Mouse (Mus musculus) spleen, adult 2 months (tissue): ENCODE results near the gene Tubb2a. TPM values are rescaled to one million over a fixed set of nuclear protein-coding genes. Genes with fewer than 3 reads are reported as not detected.

Source experiments
- DNase-seq, 2 experiments: peaks; one replicate each; pipeline versions ENCODE4 v3.0.0 to v3.0.0-alpha.2; 2012 to 2021; ENCODE audit warnings: low spot score in 2 of 2, low read depth in 1 of 2
- H3K27ac ChIP-seq: fragments of 200-500 bp; 2 replicates; pipeline ENCODE4 v1.5.1; 2012; ENCODE audit warnings: low read length, inconsistent platforms; ENCODE audit not compliant: insufficient read depth
- H3K27me3 ChIP-seq: fragments of 200-500 bp; 2 replicates; pipeline ENCODE4 v1.6.1; 2012; ENCODE audit warnings: mild to moderate bottlenecking, moderate library complexity, low read length, inconsistent platforms; ENCODE audit not compliant: control insufficient read depth, insufficient read depth
- H3K36me3 ChIP-seq: fragments of 200-500 bp; 2 replicates; pipeline ENCODE4 v1.6.1; 2012; ENCODE audit warnings: mild to moderate bottlenecking, low read length, inconsistent platforms; ENCODE audit not compliant: control insufficient read depth, insufficient read depth
- H3K4me1 ChIP-seq: fragments of 200-500 bp; 2 replicates; pipeline ENCODE4 v1.6.1; 2011; ENCODE audit warnings: inconsistent platforms; ENCODE audit not compliant: control insufficient read depth, insufficient read depth, insufficient read length
- H3K4me3 ChIP-seq: fragments of 200-500 bp; 2 replicates; pipeline ENCODE4 v1.5.1; 2011; ENCODE audit warnings: mild to moderate bottlenecking, inconsistent platforms; ENCODE audit not compliant: insufficient read depth, insufficient read length; ENCODE audit errors: extremely low read depth
- CTCF ChIP-seq: fragments of 200-500 bp; IDR thresholded peaks from 2 replicates; pipeline ENCODE4 v1.5.1; 2011; ENCODE audit warnings: mild to moderate bottlenecking, inconsistent platforms; ENCODE audit not compliant: insufficient read depth, insufficient read length, insufficient replicate concordance; ENCODE audit errors: extremely low read depth
- POLR2A ChIP-seq: fragments of 200-500 bp; IDR thresholded peaks from 2 replicates; pipeline ENCODE4 v1.6.1; 2011; ENCODE audit warnings: low read depth, low read length, inconsistent platforms
- WGBS: fragments of 180-500 bp; shearing (Covaris S2); methylation state at CpG from one replicate; pipeline ENCODE4 v1.1.7; 2018; 5-methylcytosine and 5-hydroxymethylcytosine counted together
- polyA plus RNA-seq: library from polyadenylated mRNA; depleted of rRNA; stranded (reverse); fragments of >200 nt; gene quantifications from 2 replicates; pipeline ENCODE4 v1.2.3, GENCODE M21; 2012

Gene Tubb2a
- polyA plus RNA-seq, 1 experiment = 89.5 TPM

DNA sequence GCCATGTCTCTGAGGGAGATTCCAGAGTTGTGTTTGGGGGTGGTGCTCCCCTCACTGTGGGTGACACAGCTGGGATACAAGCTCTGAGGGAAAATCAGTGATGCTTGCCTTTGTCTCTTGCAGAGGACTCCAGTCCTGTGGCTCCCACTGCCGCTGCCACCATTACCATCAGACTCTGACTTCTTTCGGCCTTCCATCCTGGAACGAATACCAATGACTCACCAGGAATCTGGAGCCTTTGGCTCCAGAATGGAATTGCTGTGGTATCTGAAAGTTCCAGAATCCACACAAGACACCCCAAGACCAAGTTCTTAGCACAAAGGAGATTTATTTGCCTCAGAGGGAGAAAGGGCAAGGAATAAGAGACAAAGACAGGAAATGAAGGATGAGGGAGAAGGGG, 35.3 kb upstream of the Tubb2a start:
- H3K27me3 ChIP-seq = no peaks in the 10 kb centered on the region
- H3K4me3 ChIP-seq = no peak overlapping the region
- H3K4me1 ChIP-seq = no peaks in the 10 kb centered on the region
- TF ChIP-seq CTCF (no peak), POLR2A (no peak)
- no peak for DNase-seq
- no peak overlapping the region for H3K27ac ChIP-seq
- no peaks in the 10 kb centered on the region for H3K36me3 ChIP-seq
- 92% methylated on average over 3 of the region's 3 CpGs for WGBS

DNA sequence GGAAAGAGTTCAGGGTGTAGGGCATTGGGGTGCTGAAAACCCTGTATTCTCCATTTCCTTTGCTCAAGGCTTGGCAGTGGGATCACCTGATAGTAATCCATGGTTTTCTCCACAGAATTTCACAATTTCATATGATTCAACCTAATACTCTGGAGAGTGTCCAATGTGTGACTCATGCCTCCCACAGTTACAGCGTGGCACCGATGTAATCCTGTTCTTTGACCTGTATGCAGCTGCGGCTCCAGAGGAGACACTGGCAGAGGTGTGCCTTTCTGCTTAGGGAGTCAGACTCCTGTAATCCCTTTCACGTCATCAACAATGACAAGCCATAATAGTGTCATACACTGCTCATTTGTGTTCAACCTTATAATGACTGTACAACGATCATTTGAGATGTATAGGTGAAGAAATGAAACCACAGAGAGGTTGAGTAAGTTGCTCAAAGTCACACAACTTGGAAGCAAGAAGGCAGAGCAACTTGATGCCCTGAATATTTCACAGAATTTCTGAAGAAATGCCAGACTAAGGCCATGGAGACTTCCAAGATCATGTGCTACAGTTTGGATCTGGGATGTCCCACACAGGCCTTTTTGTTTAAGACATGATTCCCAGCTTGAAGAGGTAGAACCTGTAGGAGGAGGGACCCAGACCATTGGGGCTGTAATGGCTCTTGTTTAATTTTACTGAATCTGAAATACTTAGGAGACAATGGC, 34.7 kb upstream of the Tubb2a start:
- Histone ChIP-seq H3K4me3 (no peak overlapping the region), H3K36me3 (no peaks in the 10 kb centered on the region), H3K27ac (no peak overlapping the region), H3K4me1 (no peaks in the 10 kb centered on the region), H3K27me3 (no peaks in the 10 kb centered on the region)
- TF ChIP-seq POLR2A (no peak), CTCF (no peak)
- DNase-seq = no peak
- WGBS = 90% methylated on average over 5 of the region's 5 CpGs

DNA sequence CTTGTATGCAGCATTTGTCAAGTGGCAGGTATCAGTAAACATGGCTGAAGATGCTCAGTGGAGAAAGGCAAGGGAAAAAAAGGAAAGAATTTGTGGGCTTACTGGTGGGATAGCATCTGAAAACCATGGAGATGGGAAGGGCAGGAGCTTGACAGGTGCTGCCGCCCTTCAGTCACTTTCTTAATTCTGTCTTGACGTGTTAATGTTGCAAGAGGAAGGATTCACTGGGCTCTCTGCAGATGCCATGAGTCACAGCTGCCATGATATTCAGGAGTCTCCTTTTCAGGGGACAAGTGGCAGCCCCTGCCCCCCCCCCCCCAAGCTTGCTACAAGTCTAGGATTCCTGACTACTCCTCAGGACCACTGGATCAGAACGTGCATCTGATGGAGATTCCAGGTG, 34.1 kb upstream of the Tubb2a start:
- no peak for DNase-seq
- TF ChIP-seq CTCF = no peak
- TF ChIP-seq POLR2A = no peak
- 90% methylated on average over 3 of the region's 3 CpGs for WGBS
- no peaks in the 10 kb centered on the region for H3K4me1 ChIP-seq
- H3K27me3 ChIP-seq = no peaks in the 10 kb centered on the region
- no peak overlapping the region for H3K4me3 ChIP-seq
- no peaks in the 10 kb centered on the region for H3K36me3 ChIP-seq
- no peak overlapping the region for H3K27ac ChIP-seq

DNA sequence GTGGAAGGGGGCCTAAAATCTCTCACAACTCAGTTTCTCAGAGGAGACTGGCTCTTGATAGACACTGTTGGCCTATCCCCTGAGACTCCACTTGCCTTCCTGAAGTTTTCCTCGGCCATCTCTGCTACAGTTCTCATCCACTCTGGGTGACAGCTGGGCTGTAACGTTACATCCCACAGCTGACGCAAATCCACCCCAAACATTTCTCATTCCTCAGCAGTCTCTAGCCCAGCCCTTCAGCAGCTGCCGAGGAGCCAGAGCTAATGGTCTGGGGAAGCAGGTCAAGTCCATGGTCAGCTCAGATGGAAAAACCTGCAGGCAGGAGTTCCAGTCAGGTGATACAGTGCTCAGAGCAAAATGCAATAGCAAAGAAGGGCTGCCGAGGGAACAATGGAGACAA, 33.2 kb upstream of the Tubb2a start:
- Histone ChIP-seq H3K36me3 (no peaks in the 10 kb centered on the region), H3K27me3 (no peaks in the 10 kb centered on the region), H3K4me3 (no peak overlapping the region), H3K4me1 (no peaks in the 10 kb centered on the region), H3K27ac (no peak overlapping the region)
- WGBS = 88% methylated on average over 5 of the region's 5 CpGs
- DNase-seq = no peak
- TF ChIP-seq POLR2A = no peak
- no peak for TF ChIP-seq CTCF

DNA sequence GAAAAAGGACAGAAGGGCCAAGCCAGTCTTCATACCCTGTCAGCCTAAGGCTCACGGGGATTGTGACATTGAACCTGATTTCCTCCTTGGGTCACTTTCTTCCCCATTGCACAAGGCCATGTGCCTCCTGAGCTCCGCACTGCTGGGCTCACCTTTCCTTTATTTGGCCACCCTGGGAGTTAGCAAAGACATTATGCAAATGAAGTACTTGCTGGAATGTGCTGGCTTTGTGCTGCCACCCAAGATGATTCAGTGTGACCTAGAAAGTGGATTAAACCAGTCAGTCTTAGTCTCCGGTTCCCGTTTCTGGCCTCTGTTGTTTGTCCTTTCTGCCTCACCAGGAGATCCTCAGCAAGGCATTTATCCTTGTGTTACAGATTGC, 31.9 kb upstream of the Tubb2a start:
- no peaks in the 10 kb centered on the region for H3K27me3 ChIP-seq
- no peaks in the 10 kb centered on the region for H3K4me1 ChIP-seq
- H3K27ac ChIP-seq = no peak overlapping the region

DNA sequence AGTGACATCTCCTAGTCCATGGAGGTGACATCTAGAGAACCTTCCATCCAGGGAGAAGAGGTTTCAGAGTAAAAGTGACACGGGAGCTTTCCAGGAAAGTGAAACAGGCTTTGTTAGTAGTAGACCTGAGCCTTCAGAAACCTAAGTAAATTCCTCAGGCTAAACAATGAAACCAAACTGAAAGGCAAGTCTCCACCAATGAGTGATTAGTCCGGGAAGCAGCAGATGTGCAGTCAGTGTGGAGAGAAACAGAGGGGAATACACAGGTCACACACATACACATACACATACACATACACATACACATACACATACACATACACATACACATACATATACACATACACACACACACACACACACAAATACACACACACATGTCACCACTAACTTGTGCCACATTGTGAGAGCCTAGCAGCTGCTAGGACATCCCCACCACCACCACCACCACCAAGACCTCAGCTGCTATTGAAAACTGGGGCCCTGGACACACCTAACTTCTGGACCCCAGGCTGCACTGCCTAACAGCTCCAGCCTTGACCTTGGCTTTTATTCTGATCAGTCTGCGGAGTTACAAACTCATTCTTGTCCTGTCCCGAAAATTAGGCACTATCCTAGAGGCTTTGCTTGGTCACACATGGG, 31.3 kb upstream of the Tubb2a start:
- H3K4me1 ChIP-seq = no peaks in the 10 kb centered on the region
- DNase-seq = no peak
- no peaks in the 10 kb centered on the region for H3K27me3 ChIP-seq
- WGBS = 87% methylated on average over 4 of the region's 4 CpGs
- H3K4me3 ChIP-seq = no peak overlapping the region
- H3K36me3 ChIP-seq = no peaks in the 10 kb centered on the region
- no peak overlapping the region for H3K27ac ChIP-seq
- TF ChIP-seq CTCF = no peak
- no peak for TF ChIP-seq POLR2A

More for the DNA sequence above, 31.9 kb upstream of the Tubb2a start:
- TF ChIP-seq CTCF = no peak
- no peak for TF ChIP-seq POLR2A
- no peak for DNase-seq
- H3K36me3 ChIP-seq = no peaks in the 10 kb centered on the region
- WGBS = 87% methylated on average over 4 of the region's 4 CpGs
- no peak overlapping the region for H3K4me3 ChIP-seq

DNA sequence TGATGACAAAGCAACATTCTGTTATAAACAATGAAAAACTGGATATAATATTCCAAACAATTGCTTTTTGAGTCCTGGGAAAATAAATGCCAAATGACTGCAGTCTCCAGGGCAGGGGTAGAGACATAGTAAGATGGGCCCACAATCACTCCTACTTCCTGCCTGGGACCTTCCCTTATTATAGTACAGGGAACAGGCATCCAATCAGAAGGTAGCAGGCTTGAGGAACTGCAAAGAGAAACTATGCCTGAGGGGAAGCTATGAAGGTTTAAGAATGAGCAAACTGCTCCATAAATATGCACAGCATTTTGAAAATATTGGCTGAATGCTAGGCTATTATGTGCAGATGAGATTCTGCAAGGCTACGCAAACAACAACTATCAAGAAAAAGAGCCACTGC, 29.2 kb upstream of the Tubb2a start:
- H3K27ac ChIP-seq = no peak overlapping the region
- DNase-seq = no peak
- H3K4me1 ChIP-seq = no peaks in the 10 kb centered on the region; the same call in 1 of the 2 replicates
- WGBS = 96% methylated on average over 1 of the region's 1 CpGs
- TF ChIP-seq POLR2A (no peak), CTCF (no peak)
- no peaks in the 10 kb centered on the region for H3K36me3 ChIP-seq
- no peaks in the 10 kb centered on the region for H3K27me3 ChIP-seq
- H3K4me3 ChIP-seq = no peak overlapping the region
